Mouse (Mus musculus) frontal cortex, postnatal 25 days (tissue): ENCODE measurements around the gene Ehd2.
A peak's percentile ranks its signal among the peaks of the same experiment; 100 is the strongest.

Experiments
- DNase-seq, 2 experiments: peaks; one replicate each; pipeline ENCODE4 v3.0.0; 2022; ENCODE audit warnings: low spot score in 2 of 2

Gene Ehd2

DNA sequence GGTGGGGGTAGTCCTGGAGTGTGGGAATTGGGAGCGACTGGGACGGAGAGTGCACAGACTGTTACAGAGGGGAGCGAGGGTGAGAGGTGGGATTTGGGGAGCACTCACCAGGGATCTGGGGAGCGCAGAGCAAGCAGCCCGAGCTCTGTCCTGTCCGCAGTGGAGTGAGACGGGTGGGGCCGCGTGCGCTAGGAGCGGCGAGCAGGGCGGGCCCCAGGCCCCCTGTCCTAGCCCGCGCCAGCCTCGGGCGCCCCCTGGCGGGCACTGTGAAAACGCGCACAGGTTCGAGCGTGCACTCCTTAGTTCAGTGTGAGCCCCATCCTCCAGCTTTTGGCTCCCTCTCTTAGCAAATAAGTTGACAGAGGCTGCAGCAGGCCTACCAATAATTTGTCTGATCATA lies at the start of gene Ehd2:
Gene Ehd2, minus strand, starts transcription at position 256 of the 400 bp plus-strand sequence.
- no peak for DNase-seq

DNA sequence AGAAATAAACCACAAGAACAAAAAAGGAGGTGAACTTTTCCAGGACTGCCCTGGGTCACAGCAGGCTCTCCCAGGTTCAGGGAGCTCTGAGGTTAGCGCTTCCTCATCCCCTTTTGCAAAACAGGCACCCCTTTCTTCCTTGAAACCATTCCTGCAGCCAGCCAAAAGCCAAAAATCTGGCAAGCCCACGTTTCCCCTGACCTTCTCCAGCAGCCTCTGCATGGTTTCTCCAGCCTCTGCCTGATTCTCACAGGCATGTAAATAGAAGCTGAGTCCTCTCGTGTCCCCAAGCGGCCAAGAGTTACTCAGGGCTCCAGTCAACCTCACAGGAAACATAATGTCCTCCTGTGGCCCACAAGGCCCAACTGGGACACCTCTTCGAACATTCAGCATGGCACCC lies 48.0 kb upstream of the Ehd2 start:
- no peak for DNase-seq

- no peak for DNase-seq
Observed at GRCm38 (mm10) chr7:16014521-16015175, 47.3 kb upstream of the Ehd2 start.

DNA sequence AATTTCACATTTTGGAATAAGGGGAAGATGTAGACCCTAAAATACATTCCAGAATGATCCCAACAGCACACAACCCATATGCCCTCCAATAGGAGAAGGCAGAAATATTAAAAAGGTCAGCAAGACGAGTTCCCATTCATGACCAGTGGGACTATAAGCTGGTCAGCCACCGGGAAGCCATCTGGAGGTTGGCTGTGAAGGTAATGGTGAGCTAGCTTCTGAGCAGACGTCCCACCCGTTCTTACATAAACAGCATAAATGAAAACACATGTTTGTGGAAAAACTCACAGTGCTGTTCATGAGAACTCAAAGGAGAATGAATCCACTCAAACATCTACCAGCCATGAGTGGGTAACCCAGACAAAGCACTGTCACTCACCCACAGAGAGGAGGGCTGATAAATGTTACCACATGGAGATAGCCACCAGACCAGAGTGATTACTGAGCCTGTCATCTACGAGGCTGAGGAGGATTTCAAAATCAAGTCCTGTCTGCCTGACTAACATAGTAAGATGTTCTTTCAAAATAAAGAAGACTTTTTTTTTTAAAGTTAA lies 46.4 kb upstream of the Ehd2 start:
- DNase-seq, result no peak

- no peak for DNase-seq
Observed at GRCm38 (mm10) chr7:16012576-16013263, 45.4 kb upstream of the Ehd2 start.

GRCm38 (mm10) chr7:16011418-16012085 lies 44.2 kb upstream of the Ehd2 start:
- DNase-seq, result no peak

- DNase-seq, result no peak
Observed at GRCm38 (mm10) chr7:16010649-16011048, 43.3 kb upstream of the Ehd2 start.

GRCm38 (mm10) chr7:16009636-16010035 lies 42.3 kb upstream of the Ehd2 start:
- DNase-seq, result no peak

- no peak for DNase-seq
Observed at GRCm38 (mm10) chr7:16005020-16005419, 37.7 kb upstream of the Ehd2 start.

GRCm38 (mm10) chr7:16004177-16004856 lies 37.0 kb upstream of the Ehd2 start:
- DNase-seq, result no peak

DNA sequence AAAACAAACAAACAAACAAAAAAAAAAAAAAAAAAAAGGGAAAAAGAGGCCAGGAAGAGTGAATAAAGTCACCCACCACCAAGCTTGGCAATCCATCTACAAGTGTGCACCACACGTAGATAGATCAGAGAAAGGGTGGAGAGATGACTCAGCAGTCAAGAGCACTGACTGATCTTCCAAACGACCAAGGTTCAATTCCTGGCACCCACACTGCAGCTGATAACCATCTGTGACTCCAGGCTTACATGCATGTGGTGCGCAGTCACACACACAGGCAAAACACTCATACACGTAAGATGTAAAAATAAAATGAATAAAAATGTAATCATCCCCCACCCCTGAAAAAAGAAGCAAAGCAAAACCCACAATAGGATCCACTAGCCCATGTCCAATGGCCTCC lies 35.7 kb upstream of the Ehd2 start:
- no peak for DNase-seq

DNA sequence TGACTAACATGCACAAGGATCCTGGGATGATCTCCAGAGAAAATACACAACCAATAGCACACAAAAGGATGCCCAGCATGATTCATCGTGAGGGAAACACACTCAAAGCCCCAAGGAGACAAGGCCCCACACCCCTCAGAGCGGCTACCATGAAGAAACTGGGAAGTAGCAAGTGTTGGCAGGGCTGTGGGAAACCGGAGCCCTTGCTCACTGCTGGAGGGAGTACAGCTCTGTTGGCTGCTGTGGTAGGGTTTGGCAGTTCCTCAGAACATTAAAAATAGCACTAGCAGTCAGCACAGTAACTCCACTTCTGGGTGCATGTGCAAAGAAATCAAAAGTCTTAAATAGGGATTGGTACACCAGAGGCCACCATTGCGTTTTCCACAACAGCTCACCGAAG lies 34.8 kb upstream of the Ehd2 start:
- peak; percentile 40 to 55 for DNase-seq

DNA sequence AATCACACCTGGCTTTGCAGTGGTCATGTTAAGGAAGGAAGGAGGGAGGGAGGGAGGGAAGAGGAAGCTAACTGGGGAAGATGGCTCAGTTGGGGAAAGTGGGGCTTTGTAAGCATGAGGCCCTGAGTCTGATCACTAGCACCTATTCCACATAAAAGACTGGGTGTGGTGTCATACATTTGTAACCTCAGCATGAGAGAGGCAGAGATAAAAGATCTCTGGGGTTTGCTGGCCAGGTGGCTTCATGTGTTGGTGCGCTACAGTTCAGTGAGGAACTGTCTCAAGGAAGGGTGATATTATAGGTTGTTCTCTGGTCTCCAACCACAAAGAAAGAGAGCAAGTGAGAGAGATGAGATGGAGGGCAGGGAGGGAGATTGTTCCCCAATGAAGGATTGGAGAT lies 34.3 kb upstream of the Ehd2 start:
- no peak for DNase-seq

DNA sequence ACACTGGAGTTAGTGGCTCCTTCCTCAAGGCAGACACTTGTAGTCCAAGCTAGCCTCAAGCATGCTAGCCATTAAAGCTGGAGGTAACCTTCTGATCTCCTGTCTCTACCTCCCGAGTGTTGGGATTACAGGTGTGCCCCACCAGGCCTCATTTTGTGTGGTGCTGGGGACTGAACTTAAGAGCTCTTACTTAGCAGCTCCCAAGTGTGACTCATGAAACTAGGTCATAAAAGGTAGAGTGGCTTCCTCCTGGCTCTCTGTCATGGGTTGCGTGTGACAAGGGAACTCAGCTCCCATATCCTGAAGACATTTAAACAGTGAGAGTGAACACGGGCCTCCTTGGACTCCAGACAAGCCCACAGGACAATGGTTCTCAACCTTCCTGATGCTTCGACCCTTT lies 26.4 kb upstream of the Ehd2 start:
- DNase-seq, result no peak

DNA sequence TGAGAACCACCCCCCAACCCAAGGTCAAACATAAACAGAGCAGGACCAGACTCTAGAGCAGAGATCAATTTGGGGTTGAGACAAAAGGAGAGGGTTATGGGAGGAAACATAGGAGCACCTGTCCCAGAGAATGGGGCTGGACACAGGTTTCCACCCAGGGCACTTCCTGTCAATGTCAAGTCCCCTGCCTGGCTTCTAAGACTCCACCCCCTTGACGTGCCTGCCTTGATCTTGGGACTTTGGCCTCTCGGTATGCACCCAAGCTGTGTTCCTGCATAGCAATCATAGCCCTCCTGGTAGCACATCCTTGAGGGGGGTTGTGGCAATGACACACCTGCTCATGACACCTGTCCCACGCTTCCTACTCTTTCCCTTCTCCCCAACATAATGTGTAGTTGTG lies 25.8 kb upstream of the Ehd2 start:
- DNase-seq, result no peak

GRCm38 (mm10) chr7:15991764-15992163 lies 24.4 kb upstream of the Ehd2 start:
- no peak for DNase-seq

GRCm38 (mm10) chr7:15987661-15988356 lies 20.4 kb upstream of the Ehd2 start:
- DNase-seq, result no peak

DNA sequence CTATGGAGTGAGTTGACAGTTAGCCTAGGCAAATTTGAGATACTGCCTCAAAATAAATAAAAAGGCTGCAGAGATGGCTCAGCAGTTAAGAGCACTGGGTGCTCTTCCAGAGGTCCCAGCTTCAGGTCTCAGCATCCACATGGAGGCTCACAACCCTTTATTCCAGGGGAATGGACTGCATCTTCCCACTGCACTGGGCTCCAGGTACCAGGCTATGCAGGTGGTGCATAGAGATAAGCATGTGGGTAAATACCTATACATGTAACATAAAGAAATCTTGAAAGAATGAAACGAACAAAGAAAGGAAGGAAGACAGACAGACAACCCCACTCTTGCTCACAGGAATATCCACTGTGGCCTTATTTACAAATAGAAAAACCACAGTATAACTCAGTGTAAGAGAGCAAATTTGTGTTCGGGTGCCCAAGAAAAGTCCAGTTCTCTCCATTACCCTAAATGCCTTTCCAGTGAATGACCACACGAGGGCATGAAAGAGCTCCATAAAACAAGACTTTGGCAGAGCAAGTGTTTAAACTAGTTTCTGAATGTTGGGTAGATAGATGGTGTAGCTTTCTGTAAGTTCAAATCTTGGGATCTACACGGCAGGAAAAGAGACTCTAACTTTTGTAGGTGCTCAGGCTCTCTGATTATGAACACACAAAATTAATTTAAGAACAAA lies 15.5 kb upstream of the Ehd2 start:
- DNase-seq, result no peak

GRCm38 (mm10) chr7:15981538-15981937 lies 14.2 kb upstream of the Ehd2 start:
- no peak for DNase-seq

GRCm38 (mm10) chr7:15980246-15980645 lies 12.9 kb upstream of the Ehd2 start:
- peak in 1 of 2 experiments; percentile 43 for DNase-seq

DNA sequence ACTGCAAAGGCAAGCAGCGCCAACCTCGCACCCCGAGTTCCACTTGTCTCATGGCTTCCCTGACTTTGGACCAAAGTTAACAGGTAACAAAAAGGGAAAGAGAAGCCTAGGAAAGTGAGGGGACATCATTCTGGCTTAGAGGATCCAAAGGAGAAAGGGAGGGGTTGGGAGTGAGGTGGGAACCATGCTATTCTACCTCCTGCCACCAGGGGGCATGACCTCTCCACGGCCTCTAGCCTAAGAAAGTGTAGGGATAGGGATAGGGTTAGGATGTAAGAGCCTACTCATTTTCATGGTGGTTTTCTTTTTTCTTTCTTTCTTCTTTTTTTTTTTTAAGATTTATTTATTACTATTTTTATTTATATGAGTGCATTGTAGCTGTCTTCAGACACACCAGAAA lies 8.5 kb upstream of the Ehd2 start:
- no peak for DNase-seq
